Mouse (Mus musculus): ENCODE results near the gene Pon3. TPM values are rescaled to one million over a fixed set of nuclear protein-coding genes. Genes with fewer than 3 reads are reported as not detected.

Pon3 gene
- polyA plus RNA-seq, 2 experiments, result 7.2 to 7.3 TPM

DNA sequence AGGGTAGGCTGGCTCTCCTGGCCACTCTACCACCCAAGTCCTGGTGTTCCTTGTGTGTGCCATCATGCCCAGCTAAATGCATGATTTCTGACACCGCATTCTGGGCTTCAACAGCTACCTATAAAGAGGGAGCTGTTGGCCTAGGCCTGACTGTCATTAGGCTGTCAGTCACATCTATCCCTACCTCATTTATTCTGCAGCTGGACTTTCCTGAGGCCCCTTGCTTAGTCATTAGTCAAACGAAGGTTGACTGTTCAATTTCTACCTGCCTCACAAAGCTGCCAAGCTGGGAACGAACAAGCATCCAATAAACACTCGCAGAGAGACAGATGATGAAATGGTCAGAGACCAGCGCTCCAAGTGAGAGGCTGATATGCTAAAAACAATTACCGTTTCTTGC, 13.6 kb upstream of the Pon3 start:
- Histone ChIP-seq H3K9ac (ENCODE audit: low read depth, low read length, severe bottlenecking) (no peak overlapping the region), H3K4me2 (replicated peaks; ENCODE audit: low read depth, low read length, severe bottlenecking) (no peak overlapping the region), H3K4me3 (replicated peaks; ENCODE audit: low read length) (no peak overlapping the region), H3K4me1 (ENCODE audit: control insufficient read depth, insufficient read depth, low read length) (no peaks in the 10 kb centered on the region), H3K27ac (replicated peaks; ENCODE audit: low read depth, low read length) (no peak overlapping the region), H3K36me3 (ENCODE audit: control insufficient read depth, insufficient read depth, low read length) (peaks cover 15% of the 10 kb centered on the region; the same call in 1 of the 2 replicates), H3K27me3 (ENCODE audit: control insufficient read depth, insufficient read depth, low read length) (no peaks in the 10 kb centered on the region), H3K9me3 (ENCODE audit: control insufficient read depth, low read length) (no peaks in the 10 kb centered on the region)
- ATAC-seq (ENCODE audit: low FRiP score, low read depth) (no peak), DNase-seq (ENCODE audit: low spot score) (no peak)
- TF ChIP-seq POLR2A (IDR thresholded peaks at IDR 0.05; ENCODE audit: borderline replicate concordance, extremely low read depth, insufficient read depth, insufficient read length), result no peak
- WGBS, result 71% methylated on average over 6 of the region's 6 CpGs

DNA sequence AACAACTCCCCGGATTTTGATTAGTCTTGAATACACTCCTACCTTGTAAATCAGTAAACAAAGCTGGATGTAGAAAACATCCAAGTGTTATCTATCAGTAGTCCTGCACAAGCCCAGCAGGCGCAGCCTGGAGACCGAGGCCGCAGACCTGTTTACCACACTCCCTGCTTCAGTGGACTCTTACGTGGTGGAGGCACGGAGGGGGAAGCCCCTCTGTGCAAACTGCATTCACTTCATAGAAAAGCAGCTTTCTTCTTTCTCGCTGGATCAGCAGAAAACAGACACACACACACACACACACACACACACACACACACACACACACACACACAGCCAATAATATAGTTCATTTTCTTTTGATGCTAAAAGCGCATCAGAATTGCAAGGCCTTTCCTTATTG, 8.7 kb upstream of the Pon3 start:
- Histone ChIP-seq H3K27me3 (ENCODE audit: control insufficient read depth, insufficient read depth, low read length) (no peaks in the 10 kb centered on the region), H3K9ac (ENCODE audit: low read depth, low read length, severe bottlenecking) (no peak overlapping the region), H3K4me3 (replicated peaks; ENCODE audit: low read length) (no peak overlapping the region), H3K4me1 (ENCODE audit: control insufficient read depth, insufficient read depth, low read length) (no peaks in the 10 kb centered on the region), H3K36me3 (ENCODE audit: control insufficient read depth, insufficient read depth, low read length) (0 out of 2 replicates have a peak, but pooled peaks cover 3% of the 10 kb centered on the region), H3K9me3 (ENCODE audit: control insufficient read depth, low read length) (no peaks in the 10 kb centered on the region), H3K27ac (replicated peaks; ENCODE audit: low read depth, low read length) (no peak overlapping the region), H3K4me2 (replicated peaks; ENCODE audit: low read depth, low read length, severe bottlenecking) (no peak overlapping the region)
- no peak for DNase-seq (ENCODE audit: low spot score)
- no peak for ATAC-seq (ENCODE audit: low FRiP score, low read depth)
- no peak for TF ChIP-seq POLR2A (IDR thresholded peaks at IDR 0.05; ENCODE audit: borderline replicate concordance, extremely low read depth, insufficient read depth, insufficient read length)
- WGBS, result 72% methylated on average over 8 of the region's 8 CpGs

DNA sequence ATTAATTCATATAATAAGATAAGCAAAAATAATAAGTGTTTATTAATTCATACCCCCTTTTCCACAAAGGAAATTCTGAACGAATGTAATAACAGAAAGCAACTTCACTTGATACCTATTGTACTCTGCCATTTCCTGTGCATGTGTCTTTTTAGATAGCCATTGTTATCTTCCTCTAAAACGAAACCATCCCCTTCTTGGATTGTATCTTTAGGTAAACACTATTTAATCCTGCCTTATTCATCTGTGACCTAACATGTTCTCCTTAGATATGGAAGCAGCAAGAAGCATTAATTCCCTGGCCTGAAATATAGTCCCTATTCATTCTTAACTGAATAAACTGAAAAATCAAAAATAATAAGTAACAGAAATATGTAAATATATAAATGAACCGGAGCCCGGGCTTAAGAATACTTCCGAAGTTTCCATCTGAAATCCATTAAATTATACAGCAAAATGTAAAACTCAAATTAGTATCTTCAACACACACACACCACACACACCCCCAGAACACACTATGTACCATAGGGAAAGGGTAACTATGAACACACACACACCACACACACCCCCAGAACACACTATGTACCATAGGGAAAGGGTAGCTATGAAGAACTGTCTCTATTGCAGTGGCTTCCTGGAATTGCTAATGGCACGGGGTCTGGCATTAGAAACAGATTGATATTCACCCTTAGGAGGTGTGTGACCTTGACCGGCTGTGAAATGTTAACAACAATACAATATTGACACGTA, 7.3 kb upstream of the Pon3 start:
- Histone ChIP-seq H3K9me3 (ENCODE audit: control insufficient read depth, low read length) (no peaks in the 10 kb centered on the region), H3K4me3 (replicated peaks; ENCODE audit: low read length) (no peak overlapping the region), H3K27ac (replicated peaks; ENCODE audit: low read depth, low read length) (no peak overlapping the region), H3K4me1 (ENCODE audit: control insufficient read depth, insufficient read depth, low read length) (no peaks in the 10 kb centered on the region), H3K9ac (ENCODE audit: low read depth, low read length, severe bottlenecking) (no peak overlapping the region), H3K27me3 (ENCODE audit: control insufficient read depth, insufficient read depth, low read length) (no peaks in the 10 kb centered on the region), H3K4me2 (replicated peaks; ENCODE audit: low read depth, low read length, severe bottlenecking) (no peak overlapping the region), H3K36me3 (ENCODE audit: control insufficient read depth, insufficient read depth, low read length) (no peaks in the 10 kb centered on the region)
- ATAC-seq (ENCODE audit: low FRiP score, low read depth) (no peak), DNase-seq (ENCODE audit: low spot score) (no peak)
- TF ChIP-seq POLR2A (IDR thresholded peaks at IDR 0.05; ENCODE audit: borderline replicate concordance, extremely low read depth, insufficient read depth, insufficient read length), result no peak
- WGBS, result 71% methylated on average over 8 of the region's 8 CpGs

DNA sequence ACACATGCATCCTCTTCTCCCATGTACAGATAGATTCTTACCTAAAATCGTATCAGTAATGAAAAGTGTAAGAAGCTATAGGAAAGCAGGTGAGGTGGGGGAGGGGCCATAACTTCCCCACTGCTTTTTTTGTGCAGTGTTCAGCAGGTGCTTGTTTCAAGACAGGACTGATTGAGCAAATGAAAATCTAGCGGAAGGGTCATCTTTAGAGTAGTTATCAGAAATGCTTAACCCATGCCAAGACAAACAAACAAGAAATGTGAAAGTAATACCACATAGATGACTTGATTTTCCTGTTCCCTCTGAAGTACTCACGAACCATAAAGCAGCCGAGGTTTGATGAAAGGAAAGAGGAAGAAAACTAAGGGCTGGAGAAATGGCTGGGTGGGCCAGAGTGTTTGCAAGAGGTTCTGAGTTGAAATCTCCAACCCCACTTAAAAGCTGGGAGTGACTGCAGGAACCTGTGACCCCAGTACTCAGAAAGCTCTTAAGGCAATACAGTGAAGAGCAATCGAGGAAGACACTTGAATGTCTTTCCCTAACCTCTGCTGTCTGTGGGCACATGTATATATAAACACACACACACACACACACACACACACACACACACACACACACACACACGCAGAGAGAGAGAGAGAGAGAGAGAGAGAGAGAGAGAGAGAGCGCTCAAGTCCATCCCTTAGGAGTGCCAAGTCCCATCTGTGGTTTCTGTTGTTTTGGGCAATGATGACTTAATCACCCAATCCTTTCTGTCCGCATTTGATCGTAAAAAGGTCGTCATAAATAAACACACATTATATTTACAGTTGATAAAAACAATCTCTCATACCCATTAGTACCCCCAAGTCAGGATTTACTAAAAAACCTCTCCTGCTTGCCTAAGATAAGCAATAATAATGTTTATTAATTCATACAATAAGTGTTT, 6.5 kb upstream of the Pon3 start:
- Histone ChIP-seq H3K9me3 (ENCODE audit: control insufficient read depth, low read length) (no peaks in the 10 kb centered on the region), H3K4me3 (replicated peaks; ENCODE audit: low read length) (no peak overlapping the region), H3K9ac (ENCODE audit: low read depth, low read length, severe bottlenecking) (no peak overlapping the region), H3K36me3 (ENCODE audit: control insufficient read depth, insufficient read depth, low read length) (no peaks in the 10 kb centered on the region), H3K4me2 (replicated peaks; ENCODE audit: low read depth, low read length, severe bottlenecking) (no peak overlapping the region), H3K4me1 (ENCODE audit: control insufficient read depth, insufficient read depth, low read length) (no peaks in the 10 kb centered on the region), H3K27ac (replicated peaks; ENCODE audit: low read depth, low read length) (no peak overlapping the region), H3K27me3 (ENCODE audit: control insufficient read depth, insufficient read depth, low read length) (no peaks in the 10 kb centered on the region)
- ATAC-seq (ENCODE audit: low FRiP score, low read depth) (no peak), DNase-seq (ENCODE audit: low spot score) (no peak)
- 81% methylated on average over 9 of the region's 10 CpGs for WGBS
- no peak for TF ChIP-seq POLR2A (IDR thresholded peaks at IDR 0.05; ENCODE audit: borderline replicate concordance, extremely low read depth, insufficient read depth, insufficient read length)

DNA sequence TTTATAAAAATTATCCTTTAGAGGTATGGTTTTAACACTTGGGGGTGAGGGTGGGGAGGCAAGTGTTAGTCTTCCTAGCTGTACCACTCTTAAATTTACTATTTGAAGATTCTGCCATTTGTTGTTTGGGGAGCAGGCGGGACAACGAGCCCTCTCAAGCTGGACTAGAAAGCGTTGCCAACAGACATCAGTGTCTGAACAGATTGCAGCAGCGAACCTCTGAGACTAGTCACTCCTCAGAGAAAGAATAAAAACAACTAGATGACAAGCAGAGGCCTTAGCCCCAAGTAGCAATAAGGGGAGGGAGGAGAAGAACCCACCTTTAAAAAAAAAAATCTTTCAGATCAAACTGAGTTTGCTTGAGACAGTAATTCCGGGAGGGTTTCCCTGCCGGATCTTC, 795 bp downstream of the Pon3 start:
- H3K27ac ChIP-seq (replicated peaks; ENCODE audit: low read depth, low read length), result no peak overlapping the region

More for the DNA sequence above, 795 bp downstream of the Pon3 start:
- no peak for TF ChIP-seq POLR2A (IDR thresholded peaks at IDR 0.05; ENCODE audit: borderline replicate concordance, extremely low read depth, insufficient read depth, insufficient read length)
- Histone ChIP-seq H3K36me3 (ENCODE audit: control insufficient read depth, insufficient read depth, low read length) (no peaks in the 10 kb centered on the region), H3K4me2 (replicated peaks; ENCODE audit: low read depth, low read length, severe bottlenecking) (peak overlapping the region; percentile 52), H3K4me3 (replicated peaks; ENCODE audit: low read length) (peak overlapping the region; percentile 37), H3K9me3 (ENCODE audit: control insufficient read depth, low read length) (no peaks in the 10 kb centered on the region), H3K4me1 (ENCODE audit: control insufficient read depth, insufficient read depth, low read length) (peaks cover 8% of the 10 kb centered on the region), H3K27me3 (ENCODE audit: control insufficient read depth, insufficient read depth, low read length) (no peaks in the 10 kb centered on the region), H3K9ac (ENCODE audit: low read depth, low read length, severe bottlenecking) (no peak overlapping the region)
- WGBS, result 50% methylated on average over 6 of the region's 6 CpGs
- DNase-seq (ENCODE audit: low spot score), result no peak
- no peak for ATAC-seq (ENCODE audit: low FRiP score, low read depth)
